Mouse (Mus musculus): ENCODE results near the gene Phf8. TPM values are rescaled to one million over a fixed set of nuclear protein-coding genes. Genes with fewer than 3 reads are reported as not detected.
"Not testable (repeated sequence)": the region's sequence is repeated elsewhere in the genome, so short reads cannot be mapped to it uniquely, and the experiment has no call there.

Phf8 gene
- polyA plus RNA-seq (2014; fragmentation: Nextera tagmentation; extraction: Ambion mirVana): 17.6 and 19.1 TPM in 2 replicates

DNA sequence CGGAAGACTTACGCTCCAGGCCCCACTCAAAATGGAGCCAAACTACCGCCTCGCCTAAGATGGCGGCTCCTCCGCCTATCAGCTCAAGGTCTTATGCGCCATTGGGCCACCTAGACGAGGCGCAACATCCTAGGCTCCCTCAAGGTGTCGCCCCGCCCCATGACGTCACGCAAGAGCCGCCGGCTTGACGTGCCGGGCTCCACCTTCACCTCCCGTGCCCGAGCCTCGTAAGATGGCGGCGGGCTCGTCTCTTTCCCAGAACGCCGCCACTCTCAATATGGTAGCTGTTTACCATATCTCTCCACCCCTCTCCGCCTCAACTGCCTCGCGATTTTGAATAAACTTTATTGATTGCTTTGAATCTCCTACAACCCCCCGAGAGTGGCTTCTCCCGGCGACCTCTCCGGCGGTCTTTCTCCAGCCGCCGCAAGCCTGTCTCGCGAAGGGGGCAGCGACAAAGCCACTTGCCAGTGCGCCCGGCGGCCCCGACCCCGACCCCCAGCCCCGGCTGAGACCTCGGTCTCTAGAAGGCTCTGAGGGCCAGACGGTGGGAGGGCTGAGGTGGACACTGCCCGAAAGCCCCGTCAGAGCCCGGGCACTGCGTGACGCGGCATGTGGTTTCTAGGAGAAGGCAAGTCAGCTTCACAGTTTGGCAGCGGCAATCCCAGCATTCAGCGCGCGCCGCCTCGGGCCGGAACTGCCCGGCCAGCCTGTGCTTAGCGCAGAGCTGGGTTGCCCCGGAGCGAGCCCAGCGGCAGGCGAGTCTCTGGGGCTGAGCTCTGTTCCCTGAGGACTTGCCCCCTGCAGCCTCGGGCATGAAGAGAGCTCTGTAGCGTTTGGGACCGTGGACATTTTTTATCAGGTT lies at the start of gene Phf8:
TSS of gene Phf8 (plus strand) at position 215 of the 865 bp plus-strand sequence.
- no peaks in the 10 kb centered on the region for H3K4me1 ChIP-seq (ENCODE audit: insufficient read depth)
- H3K4me2 ChIP-seq: peak within 1 kb of the TSS; percentile 69
- peak within 1 kb of the TSS; percentile 68 for H3K9ac ChIP-seq
- peak within 1 kb of the TSS; percentile 55 for H3K4me3 ChIP-seq (ENCODE audit: low read depth, low read length)
- no peaks in the 10 kb centered on the region for H3K9me3 ChIP-seq (ENCODE audit: low read depth, low read length)
- peak within 1 kb of the TSS; percentile 98 for H3K27ac ChIP-seq (ENCODE audit: low read depth)
- H3K27me3 ChIP-seq (ENCODE audit: insufficient read depth, low read length): no peaks in the 10 kb centered on the region
- peak; percentile 24; the same call in 1 of the 2 replicates for TF ChIP-seq CTCF (IDR thresholded peaks at IDR 0.05; ENCODE audit: low read depth)
- ATAC-seq (ENCODE audit: insufficient read depth): peak; percentile 97
- no peaks in the 10 kb centered on the region for H3K36me3 ChIP-seq (ENCODE audit: insufficient read depth)
- 14% methylated on average over 62 of the region's 68 CpGs for WGBS
- peak; percentile 97 for DNase-seq

DNA sequence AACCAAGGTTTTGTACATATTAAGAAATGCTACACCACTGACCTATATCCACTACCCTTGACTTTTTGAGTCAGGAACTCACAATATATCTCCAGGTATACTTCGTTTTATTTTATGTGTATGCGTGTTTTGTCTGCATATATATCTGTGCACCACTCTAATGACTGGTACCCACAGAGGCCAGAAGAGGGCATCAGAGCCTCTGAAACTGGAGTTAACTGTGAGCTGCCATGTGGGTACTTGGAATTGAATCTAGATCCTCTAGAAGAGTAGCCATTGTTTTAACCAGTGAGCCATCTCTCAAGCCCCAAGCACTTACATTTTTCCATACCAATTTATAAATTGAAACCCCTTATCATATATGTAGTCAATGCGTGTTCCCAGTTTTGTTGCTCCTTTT lies 32.3 kb upstream of the Phf8 start:
- ATAC-seq (ENCODE audit: insufficient read depth): no peak
- no peak overlapping the region for H3K4me3 ChIP-seq (ENCODE audit: low read depth, low read length)
- WGBS: 81% methylated on average over 3 of the region's 3 CpGs
- 0 out of 2 replicates have a peak, but pooled peaks have one; percentile 4 for TF ChIP-seq CTCF (IDR thresholded peaks at IDR 0.05; ENCODE audit: low read depth)
- H3K27me3 ChIP-seq (ENCODE audit: insufficient read depth, low read length): no peaks in the 10 kb centered on the region
- DNase-seq: no peak
- H3K4me2 ChIP-seq: no peak overlapping the region
- H3K9ac ChIP-seq: no peak overlapping the region
- H3K27ac ChIP-seq (ENCODE audit: low read depth): no peak overlapping the region
- H3K4me1 ChIP-seq (ENCODE audit: insufficient read depth): no peaks in the 10 kb centered on the region
- H3K36me3 ChIP-seq (ENCODE audit: insufficient read depth): no peaks in the 10 kb centered on the region
- no peaks in the 10 kb centered on the region for H3K9me3 ChIP-seq (ENCODE audit: low read depth, low read length)

DNA sequence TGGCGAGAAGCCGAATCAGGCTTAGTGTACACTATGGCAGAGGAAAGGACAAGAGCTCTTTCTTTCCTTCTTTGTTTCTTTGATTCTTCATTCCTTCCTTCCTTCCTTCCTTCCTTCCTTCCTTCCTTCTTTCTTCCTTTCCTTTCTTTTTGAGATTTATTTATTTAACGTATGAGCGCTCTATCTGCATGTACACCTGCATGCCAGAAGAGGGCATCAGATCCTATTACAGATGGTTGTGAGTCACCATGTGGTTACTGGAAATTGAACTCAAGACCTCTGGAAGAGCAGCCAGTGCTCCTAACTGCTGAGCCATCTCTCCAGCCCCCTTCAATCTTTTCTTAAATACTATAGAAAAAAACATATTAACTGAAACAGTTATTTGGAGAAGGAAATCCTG lies 27.2 kb upstream of the Phf8 start:
- not testable (repeated sequence) for DNase-seq; H3K9ac ChIP-seq; H3K9me3 ChIP-seq (ENCODE audit: low read depth, low read length); H3K4me1 ChIP-seq (ENCODE audit: insufficient read depth); H3K4me3 ChIP-seq (ENCODE audit: low read depth, low read length); H3K27ac ChIP-seq (ENCODE audit: low read depth); H3K4me2 ChIP-seq; H3K36me3 ChIP-seq (ENCODE audit: insufficient read depth); H3K27me3 ChIP-seq (ENCODE audit: insufficient read depth, low read length); ATAC-seq (ENCODE audit: insufficient read depth)
- 92% methylated on average over 4 of the region's 4 CpGs for WGBS

DNA sequence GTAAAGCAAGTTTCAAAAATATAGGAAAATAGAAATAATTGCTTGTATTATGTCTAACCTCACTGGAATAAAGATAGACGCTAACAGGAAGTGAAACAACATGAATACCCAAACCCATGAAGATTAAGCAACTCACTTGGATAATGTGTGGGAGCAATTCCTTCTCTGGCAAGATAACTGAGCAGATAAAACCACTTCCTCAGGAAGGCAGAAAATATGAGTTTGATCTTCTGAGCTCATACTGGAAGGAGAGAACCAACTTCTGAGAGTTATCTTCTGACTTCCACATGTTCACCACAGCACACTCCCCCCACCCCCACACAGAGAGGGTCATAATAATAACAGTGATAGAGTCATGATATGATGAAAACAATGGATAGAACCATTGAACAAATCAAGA lies 23.9 kb upstream of the Phf8 start:
- Histone ChIP-seq H3K9me3 (ENCODE audit: low read depth, low read length) (no peaks in the 10 kb centered on the region), H3K27ac (ENCODE audit: low read depth) (no peak overlapping the region), H3K4me1 (ENCODE audit: insufficient read depth) (no peaks in the 10 kb centered on the region), H3K4me3 (ENCODE audit: low read depth, low read length) (no peak overlapping the region), H3K36me3 (ENCODE audit: insufficient read depth) (no peaks in the 10 kb centered on the region), H3K9ac (no peak overlapping the region), H3K4me2 (no peak overlapping the region), H3K27me3 (ENCODE audit: insufficient read depth, low read length) (no peaks in the 10 kb centered on the region)
- ATAC-seq (ENCODE audit: insufficient read depth): no peak
- no peak for DNase-seq
- no peak for TF ChIP-seq CTCF (IDR thresholded peaks at IDR 0.05; ENCODE audit: low read depth)
- 73% methylated on average over 1 of the region's 1 CpGs for WGBS

DNA sequence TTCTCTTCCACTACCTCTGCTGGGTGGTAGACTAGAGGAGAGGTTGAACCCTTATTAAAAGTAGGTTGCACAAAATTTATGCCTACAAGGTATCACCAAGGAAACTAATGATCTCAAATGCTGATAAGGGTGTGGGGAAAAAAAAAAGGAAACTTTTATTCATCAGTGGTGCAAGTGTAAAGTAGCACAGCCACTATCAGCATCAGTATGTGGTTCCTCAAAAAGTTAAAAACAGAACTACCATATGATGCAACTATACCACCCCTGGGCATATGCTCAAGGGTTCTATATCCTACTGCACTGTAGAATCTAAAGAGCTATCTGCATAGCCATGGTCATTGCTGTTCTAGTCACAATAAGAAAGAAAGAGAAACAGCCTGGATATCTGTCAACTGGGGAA lies 11.9 kb upstream of the Phf8 start:
- no peaks in the 10 kb centered on the region for H3K4me1 ChIP-seq (ENCODE audit: insufficient read depth)
- H3K4me2 ChIP-seq: no peak overlapping the region
- no peak overlapping the region for H3K4me3 ChIP-seq (ENCODE audit: low read depth, low read length)
- H3K9ac ChIP-seq: no peak overlapping the region
- ATAC-seq (ENCODE audit: insufficient read depth) (no peak), DNase-seq (no peak)
- H3K36me3 ChIP-seq (ENCODE audit: insufficient read depth): no peaks in the 10 kb centered on the region
- no peak for TF ChIP-seq CTCF (IDR thresholded peaks at IDR 0.05; ENCODE audit: low read depth)
- no peaks in the 10 kb centered on the region for H3K9me3 ChIP-seq (ENCODE audit: low read depth, low read length)
- H3K27me3 ChIP-seq (ENCODE audit: insufficient read depth, low read length): no peaks in the 10 kb centered on the region
- no peak overlapping the region for H3K27ac ChIP-seq (ENCODE audit: low read depth)

DNA sequence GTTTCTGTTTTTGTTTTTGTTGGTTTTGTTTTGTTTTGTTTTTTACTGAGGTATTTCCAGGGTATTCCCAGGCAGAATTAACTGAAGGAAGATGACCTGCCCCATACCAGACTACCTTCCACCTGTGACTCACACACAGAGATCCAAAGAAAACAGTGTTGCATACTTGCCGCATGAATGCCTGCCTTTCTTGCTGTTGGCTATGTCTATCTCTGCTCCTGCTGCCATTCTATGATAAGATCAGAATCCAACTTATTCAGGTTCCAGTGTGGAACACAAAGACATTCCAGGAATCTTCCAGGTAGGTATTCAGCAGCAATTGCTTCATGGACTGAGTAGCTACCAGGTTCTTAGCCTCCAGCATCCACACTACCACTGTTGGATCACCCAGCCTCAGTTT lies 10.6 kb upstream of the Phf8 start:
- ATAC-seq (ENCODE audit: insufficient read depth) (no peak), DNase-seq (no peak)
- Histone ChIP-seq H3K4me1 (ENCODE audit: insufficient read depth) (no peaks in the 10 kb centered on the region), H3K36me3 (ENCODE audit: insufficient read depth) (no peaks in the 10 kb centered on the region), H3K27ac (ENCODE audit: low read depth) (no peak overlapping the region), H3K27me3 (ENCODE audit: insufficient read depth, low read length) (no peaks in the 10 kb centered on the region), H3K9ac (no peak overlapping the region), H3K9me3 (ENCODE audit: low read depth, low read length) (no peaks in the 10 kb centered on the region), H3K4me2 (no peak overlapping the region), H3K4me3 (ENCODE audit: low read depth, low read length) (no peak overlapping the region)
- 74% methylated on average over 1 of the region's 1 CpGs for WGBS
- TF ChIP-seq CTCF (IDR thresholded peaks at IDR 0.05; ENCODE audit: low read depth): no peak

DNA sequence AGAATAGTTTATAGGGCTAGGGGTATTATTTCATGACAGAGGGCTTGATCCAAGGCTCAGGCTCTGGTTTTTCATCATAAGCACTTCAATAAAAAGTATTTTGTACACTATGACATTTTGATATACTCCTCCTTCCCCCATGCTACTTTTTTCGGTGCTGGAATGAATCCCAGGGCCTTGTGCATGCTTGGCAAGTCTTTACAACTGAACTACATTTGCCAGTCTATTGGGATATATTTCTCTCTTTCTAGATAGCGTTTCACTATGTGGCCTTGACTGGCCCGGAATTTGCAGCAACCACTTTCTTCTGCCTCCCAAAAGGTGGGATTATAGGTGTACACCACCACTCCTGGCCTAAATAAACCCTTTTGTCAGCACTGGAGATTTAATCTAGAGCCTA lies 7.4 kb upstream of the Phf8 start:
- 59% methylated on average over 3 of the region's 3 CpGs for WGBS
- no peaks in the 10 kb centered on the region for H3K27me3 ChIP-seq (ENCODE audit: insufficient read depth, low read length)
- no peak overlapping the region for H3K4me2 ChIP-seq
- ATAC-seq (ENCODE audit: insufficient read depth) (no peak), DNase-seq (no peak)
- TF ChIP-seq CTCF (IDR thresholded peaks at IDR 0.05; ENCODE audit: low read depth): no peak
- H3K4me3 ChIP-seq (ENCODE audit: low read depth, low read length): no peak overlapping the region
- no peaks in the 10 kb centered on the region for H3K9me3 ChIP-seq (ENCODE audit: low read depth, low read length)
- no peaks in the 10 kb centered on the region for H3K4me1 ChIP-seq (ENCODE audit: insufficient read depth)
- no peaks in the 10 kb centered on the region for H3K36me3 ChIP-seq (ENCODE audit: insufficient read depth)
- H3K27ac ChIP-seq (ENCODE audit: low read depth): no peak overlapping the region
- H3K9ac ChIP-seq: no peak overlapping the region

All from lung, embryonic 14.5 days (tissue).